Mouse (Mus musculus) midbrain, embryonic 15.5 days (tissue): ENCODE measurements at regions not wholly inside any gene's neighbourhood (a gene's known extent, or its start where the extent isn't known, plus 50 kb on each side); places are given as distances from the start of the nearest gene placed in this dataset.
A peak's percentile ranks its signal among the peaks of the same experiment; 100 is the strongest.

Source experiments
- ATAC-seq: fragments of 200-750 bp; cut with Nextera tagmentation; replicated peaks from 2 replicates; pipeline ENCODE4 v1.8.0; 2017; ENCODE audit warnings: moderate TSS enrichment
- H3K27ac ChIP-seq: fragments of 300-500 bp; sonication (generic); 2 replicates; pipeline ENCODE4 v1.5.1; 2015; ENCODE audit warnings: mild to moderate bottlenecking, inconsistent platforms
- H3K27me3 ChIP-seq: fragments of 300-500 bp; sonication (generic); replicated peaks from 2 replicates; pipeline ENCODE4 v1.6.1; 2015; ENCODE audit warnings: inconsistent platforms
- H3K36me3 ChIP-seq: fragments of 300-500 bp; sonication (generic); replicated peaks from 2 replicates; pipeline ENCODE4 v1.6.1; 2015; ENCODE audit warnings: inconsistent platforms
- H3K4me1 ChIP-seq: fragments of 300-500 bp; sonication (generic); 2 replicates; pipeline ENCODE4 v1.6.1; 2015; ENCODE audit warnings: inconsistent platforms
- H3K4me2 ChIP-seq: fragments of 300-500 bp; sonication (generic); 2 replicates; pipeline ENCODE4 v1.6.1; 2015; ENCODE audit warnings: inconsistent platforms, mild to moderate bottlenecking, moderate library complexity
- H3K4me3 ChIP-seq: fragments of 300-500 bp; sonication (generic); 2 replicates; pipeline ENCODE4 v1.5.1; 2015; ENCODE audit warnings: mild to moderate bottlenecking, inconsistent platforms
- H3K9ac ChIP-seq: fragments of 300-500 bp; sonication (generic); 2 replicates; pipeline ENCODE4 v1.6.1; 2015; ENCODE audit warnings: mild to moderate bottlenecking, inconsistent platforms
- H3K9me3 ChIP-seq: fragments of 300-500 bp; sonication (generic); 2 replicates; pipeline ENCODE4 v1.6.1; 2016; ENCODE audit warnings: inconsistent platforms
- WGBS: fragments of 180-500 bp; shearing (Covaris S2); methylation state at CpG from one replicate; pipeline ENCODE4 v1.1.7; 2015; ENCODE audit warnings: mixed read lengths; 5-methylcytosine and 5-hydroxymethylcytosine counted together

- H3K9me3 ChIP-seq = no peaks in the 10 kb centered on the region
- H3K4me3 ChIP-seq = peak overlapping the region; percentile 31
- peak overlapping the region; percentile 47 for H3K9ac ChIP-seq
- peak overlapping the region; percentile 76 for H3K27ac ChIP-seq
- H3K27me3 ChIP-seq = no peaks in the 10 kb centered on the region
- peak overlapping the region; percentile 57 for H3K4me2 ChIP-seq
- no peaks in the 10 kb centered on the region for H3K36me3 ChIP-seq
- ATAC-seq = peak; percentile 62
- 4% methylated on average over 12 of the region's 12 CpGs for WGBS
- peaks cover 28% of the 10 kb centered on the region for H3K4me1 ChIP-seq
Measured at GRCm38 (mm10) chr8:30916184-30916751, 2512.2 kb upstream of the 5930422O12Rik start.

GRCm38 (mm10) chr8:30921451-30921850 lies 2507.1 kb upstream of the 5930422O12Rik start:
- H3K4me2 ChIP-seq = no peak overlapping the region
- no peaks in the 10 kb centered on the region for H3K27me3 ChIP-seq
- no peaks in the 10 kb centered on the region for H3K9me3 ChIP-seq
- H3K4me3 ChIP-seq = no peak overlapping the region
- peaks cover 25% of the 10 kb centered on the region for H3K4me1 ChIP-seq
- H3K36me3 ChIP-seq = no peaks in the 10 kb centered on the region
- no peak for ATAC-seq
- no peak overlapping the region for H3K9ac ChIP-seq
- 49% methylated on average over 12 of the region's 12 CpGs for WGBS
- no peak overlapping the region for H3K27ac ChIP-seq

GRCm38 (mm10) chr8:30923301-30924159 lies 2505.0 kb upstream of the 5930422O12Rik start:
- no peak overlapping the region for H3K4me3 ChIP-seq
- ATAC-seq = peak; percentile 96
- H3K27ac ChIP-seq = peak overlapping the region; percentile 70
- 25% methylated on average over 18 of the region's 18 CpGs for WGBS
- H3K9ac ChIP-seq = no peak overlapping the region
- peak overlapping the region; percentile 22 for H3K4me2 ChIP-seq
- H3K36me3 ChIP-seq = no peaks in the 10 kb centered on the region
- no peaks in the 10 kb centered on the region for H3K9me3 ChIP-seq
- H3K27me3 ChIP-seq = no peaks in the 10 kb centered on the region
- H3K4me1 ChIP-seq = peaks cover 23% of the 10 kb centered on the region

- 5% methylated on average over 5 of the region's 5 CpGs for whole genome bisulfite sequencing
- peak; percentile 91 for ATAC-seq
- H3K9ac ChIP-seq = no peak overlapping the region
Measured at GRCm38 (mm10) chr8:30924160-30924534, 2504.4 kb upstream of the 5930422O12Rik start.

GRCm38 (mm10) chr8:30924656-30925055 lies 2503.9 kb upstream of the 5930422O12Rik start:
- Histone ChIP-seq H3K9ac (no peak overlapping the region), H3K36me3 (no peaks in the 10 kb centered on the region)

More at GRCm38 (mm10) chr8:30924160-30924534, 2504.4 kb upstream of the 5930422O12Rik start:
- Histone ChIP-seq H3K27me3 (no peaks in the 10 kb centered on the region), H3K36me3 (no peaks in the 10 kb centered on the region), H3K4me2 (peak overlapping the region; percentile 22), H3K27ac (peak overlapping the region; percentile 70), H3K4me1 (peaks cover 23% of the 10 kb centered on the region), H3K4me3 (no peak overlapping the region), H3K9me3 (no peaks in the 10 kb centered on the region)

GRCm38 (mm10) chr8:30937449-30938075 lies 2490.9 kb upstream of the 5930422O12Rik start:
- Histone ChIP-seq H3K4me2 (no peak overlapping the region), H3K27ac (no peak overlapping the region), H3K4me3 (no peak overlapping the region), H3K27me3 (no peaks in the 10 kb centered on the region), H3K9ac (no peak overlapping the region), H3K4me1 (no peaks in the 10 kb centered on the region), H3K9me3 (no peaks in the 10 kb centered on the region), H3K36me3 (no peaks in the 10 kb centered on the region)
- ATAC-seq = no peak
- WGBS = 68% methylated on average over 4 of the region's 4 CpGs

More at GRCm38 (mm10) chr8:30924656-30925055, 2503.9 kb upstream of the 5930422O12Rik start:
- H3K4me2 ChIP-seq = peak overlapping the region; percentile 19
- no peak overlapping the region for H3K4me3 ChIP-seq
- 25% methylated on average over 6 of the region's 6 CpGs for WGBS
- peak overlapping the region; percentile 70 for H3K27ac ChIP-seq
- H3K27me3 ChIP-seq = no peaks in the 10 kb centered on the region
- peak; percentile 15 for ATAC-seq
- no peaks in the 10 kb centered on the region for H3K9me3 ChIP-seq
- peaks cover 23% of the 10 kb centered on the region for H3K4me1 ChIP-seq

- 42% methylated on average over 4 of the region's 4 CpGs for WGBS
Measured at GRCm38 (mm10) chr8:30940901-30941300, 2487.6 kb upstream of the 5930422O12Rik start.

GRCm38 (mm10) chr8:30941511-30942175 lies 2486.9 kb upstream of the 5930422O12Rik start:
- no peak for ATAC-seq
- H3K9me3 ChIP-seq = no peaks in the 10 kb centered on the region
- WGBS = 88% methylated on average over 11 of the region's 11 CpGs
- H3K4me3 ChIP-seq = no peak overlapping the region
- no peaks in the 10 kb centered on the region for H3K27me3 ChIP-seq
- no peak overlapping the region for H3K4me2 ChIP-seq
- H3K4me1 ChIP-seq = no peaks in the 10 kb centered on the region
- H3K9ac ChIP-seq = no peak overlapping the region
- H3K36me3 ChIP-seq = no peaks in the 10 kb centered on the region
- H3K27ac ChIP-seq = no peak overlapping the region

More at GRCm38 (mm10) chr8:30940901-30941300, 2487.6 kb upstream of the 5930422O12Rik start:
- Histone ChIP-seq H3K27me3 (no peaks in the 10 kb centered on the region), H3K4me2 (no peak overlapping the region), H3K4me1 (no peaks in the 10 kb centered on the region), H3K36me3 (no peaks in the 10 kb centered on the region), H3K4me3 (no peak overlapping the region), H3K27ac (no peak overlapping the region), H3K9me3 (no peaks in the 10 kb centered on the region), H3K9ac (no peak overlapping the region)
- no peak for ATAC-seq

- H3K4me1 ChIP-seq = no peaks in the 10 kb centered on the region
- H3K27me3 ChIP-seq = no peaks in the 10 kb centered on the region
- H3K9ac ChIP-seq = no peak overlapping the region
- 69% methylated on average over 10 of the region's 10 CpGs for WGBS
- no peaks in the 10 kb centered on the region for H3K9me3 ChIP-seq
- H3K27ac ChIP-seq = no peak overlapping the region
- H3K4me3 ChIP-seq = no peak overlapping the region
- peak; percentile 48; the same call in 1 of the 2 replicates for ATAC-seq
- no peak overlapping the region for H3K4me2 ChIP-seq
- H3K36me3 ChIP-seq = no peaks in the 10 kb centered on the region
Measured at GRCm38 (mm10) chr8:30946154-30947065, 2482.1 kb upstream of the 5930422O12Rik start.

- no peak overlapping the region for H3K9ac ChIP-seq
- ATAC-seq = no peak
- no peak overlapping the region for H3K4me3 ChIP-seq
Measured at GRCm38 (mm10) chr8:30952818-30953217, 2475.7 kb upstream of the 5930422O12Rik start.

GRCm38 (mm10) chr8:30959436-30960180 lies 2468.9 kb upstream of the 5930422O12Rik start:
- Histone ChIP-seq H3K4me2 (peak overlapping the region; percentile 47), H3K27ac (no peak overlapping the region), H3K36me3 (no peaks in the 10 kb centered on the region), H3K4me3 (peak overlapping the region; percentile 16), H3K9ac (0 out of 2 replicates have a peak overlapping the region, but pooled peaks have one; percentile 9), H3K9me3 (no peaks in the 10 kb centered on the region), H3K27me3 (no peaks in the 10 kb centered on the region), H3K4me1 (peaks cover 9% of the 10 kb centered on the region)
- WGBS = 47% methylated on average over 17 of the region's 17 CpGs
- no peak for ATAC-seq

More at GRCm38 (mm10) chr8:30952818-30953217, 2475.7 kb upstream of the 5930422O12Rik start:
- H3K27me3 ChIP-seq = no peaks in the 10 kb centered on the region
- no peaks in the 10 kb centered on the region for H3K36me3 ChIP-seq
- H3K9me3 ChIP-seq = no peaks in the 10 kb centered on the region
- H3K27ac ChIP-seq = no peak overlapping the region
- H3K4me2 ChIP-seq = no peak overlapping the region
- no peaks in the 10 kb centered on the region for H3K4me1 ChIP-seq
